Mouse (Mus musculus) heart, postnatal 0 days (tissue): Measurements from ENCODE around the gene Lca5. TPM values are rescaled to one million over a fixed set of nuclear protein-coding genes. Genes with fewer than 3 reads are reported as not detected.

Experiments
- ATAC-seq: fragments of 200-750 bp; cut with Nextera tagmentation; 2 replicates; pipeline ENCODE4 v1.8.0; 2017; ENCODE audit warnings: low read depth, moderate number of reproducible peaks, moderate library complexity; ENCODE audit not compliant: insufficient read depth
- DNase-seq: peaks from one replicate; pipeline ENCODE4 v3.0.0-alpha.2; 2016; ENCODE audit warnings: low spot score
- H3K27ac ChIP-seq: fragments of 300-500 bp; sonication (generic); 2 replicates; pipeline ENCODE4 v1.5.1; 2014; ENCODE audit warnings: low read depth, mild to moderate bottlenecking
- H3K27me3 ChIP-seq: fragments of 300-500 bp; sonication (generic); 2 replicates; pipeline ENCODE4 v1.6.1; 2014; ENCODE audit warnings: low read length, mixed read lengths; ENCODE audit not compliant: control insufficient read depth, insufficient read depth
- H3K36me3 ChIP-seq: fragments of 300-500 bp; sonication (generic); replicated peaks from 2 replicates; pipeline ENCODE4 v1.6.1; 2014; ENCODE audit warnings: low read length, mixed read lengths; ENCODE audit not compliant: control insufficient read depth, insufficient read depth
- H3K4me1 ChIP-seq: fragments of 300-500 bp; sonication (generic); 2 replicates; pipeline ENCODE4 v1.6.1; 2014; ENCODE audit warnings: antibody characterized with exemption; ENCODE audit not compliant: control insufficient read depth, insufficient read depth
- H3K4me2 ChIP-seq: fragments of 300-500 bp; sonication (generic); 2 replicates; pipeline ENCODE4 v1.6.1; 2014; ENCODE audit warnings: low read depth, mild to moderate bottlenecking, low read length, moderate library complexity
- H3K4me3 ChIP-seq: fragments of 300-500 bp; sonication (generic); 2 replicates; pipeline ENCODE4 v1.5.1; 2014; ENCODE audit warnings: low read depth, low read length
- H3K9ac ChIP-seq: fragments of 300-500 bp; sonication (generic); replicated peaks from 2 replicates; pipeline ENCODE4 v1.6.1; 2014; ENCODE audit warnings: low read depth, low read length, mixed read lengths
- H3K9me3 ChIP-seq: fragments of 300-500 bp; sonication (generic); replicated peaks from 2 replicates; pipeline ENCODE4 v1.6.1; 2016; ENCODE audit warnings: low read length; ENCODE audit not compliant: control insufficient read depth
- CTCF ChIP-seq: IDR thresholded peaks from 2 replicates; pipeline ENCODE4 v1.5.1; 2016; ENCODE audit warnings: antibody characterized with exemption, control low read depth, low read depth
- EP300 ChIP-seq: IDR thresholded peaks from 2 replicates; pipeline ENCODE4 v1.6.1; 2016; ENCODE audit warnings: antibody characterized with exemption, low read depth
- WGBS: fragments of 180-500 bp; shearing (Covaris S2); extraction: QIAGEN DNeasy Blood & Tissue Kit; methylation state at CpG from one replicate; pipeline ENCODE4 v1.1.7; 2014; 5-methylcytosine and 5-hydroxymethylcytosine counted together
- polyA plus RNA-seq: library from polyadenylated mRNA; unstranded; fragments of >200 nt; fragmentation: Nextera tagmentation; extraction: Ambion mirVana; gene quantifications from 2 replicates; pipeline ENCODE4 v1.2.1, GENCODE M21; 2015
- total RNA-seq: library from RNA; depleted of rRNA; stranded (reverse); fragments of >200 nt; gene quantifications from 2 replicates; pipeline ENCODE4 v1.2.3, GENCODE M21; 2014; ENCODE audit warnings: low replicate concordance

Gene Lca5
- total and polyA plus RNA-seq, 2 experiments from 2014 or later = 0.50 to 4.2 TPM

GRCm38 (mm10) chr9:83483419-83483818, 42.5 kb upstream of the Lca5 start:
- 96% methylated on average over 4 of the region's 4 CpGs for WGBS
- Histone ChIP-seq H3K36me3 (no peaks in the 10 kb centered on the region), H3K4me3 (no peak overlapping the region), H3K27ac (no peak overlapping the region), H3K9me3 (no peaks in the 10 kb centered on the region), H3K9ac (no peak overlapping the region), H3K4me2 (no peak overlapping the region), H3K27me3 (no peaks in the 10 kb centered on the region), H3K4me1 (no peaks in the 10 kb centered on the region)
- DNase-seq (no peak), ATAC-seq (no peak)
- TF ChIP-seq CTCF (no peak), EP300 (no peak)

GRCm38 (mm10) chr9:83482176-83482949, 41.4 kb upstream of the Lca5 start:
- Histone ChIP-seq H3K36me3 (no peaks in the 10 kb centered on the region), H3K4me1 (no peaks in the 10 kb centered on the region), H3K4me2 (no peak overlapping the region), H3K27ac (no peak overlapping the region), H3K9me3 (no peaks in the 10 kb centered on the region), H3K27me3 (no peaks in the 10 kb centered on the region), H3K9ac (no peak overlapping the region), H3K4me3 (no peak overlapping the region)
- WGBS = 82% methylated on average over 4 of the region's 4 CpGs
- ATAC-seq = no peak
- no peak for DNase-seq
- TF ChIP-seq CTCF (no peak), EP300 (no peak)

- WGBS = 51% methylated on average over 2 of the region's 2 CpGs
- no peak for DNase-seq
- no peak overlapping the region for H3K4me2 ChIP-seq
Measured at GRCm38 (mm10) chr9:83469871-83470270, 28.9 kb upstream of the Lca5 start.

GRCm38 (mm10) chr9:83447771-83448170, 6.8 kb upstream of the Lca5 start:
- H3K4me1 ChIP-seq = no peaks in the 10 kb centered on the region
- peak overlapping the region; percentile 81 for H3K27ac ChIP-seq
- TF ChIP-seq EP300 = no peak; the same call in 1 of the 2 replicates
- no peak for TF ChIP-seq CTCF
- peak overlapping the region; percentile 63 for H3K4me2 ChIP-seq
- DNase-seq (peak; percentile 87), ATAC-seq (peak; percentile 88)
- no peaks in the 10 kb centered on the region for H3K27me3 ChIP-seq
- H3K36me3 ChIP-seq = no peaks in the 10 kb centered on the region
- no peaks in the 10 kb centered on the region for H3K9me3 ChIP-seq
- H3K9ac ChIP-seq = peak overlapping the region; percentile 53
- WGBS = under 1% methylated on average over 22 of the region's 22 CpGs
- peak overlapping the region; percentile 47 for H3K4me3 ChIP-seq

More at GRCm38 (mm10) chr9:83469871-83470270, 28.9 kb upstream of the Lca5 start:
- H3K4me1 ChIP-seq = no peaks in the 10 kb centered on the region
- H3K9me3 ChIP-seq = no peaks in the 10 kb centered on the region
- H3K27ac ChIP-seq = no peak overlapping the region
- no peak overlapping the region for H3K4me3 ChIP-seq
- no peaks in the 10 kb centered on the region for H3K27me3 ChIP-seq
- H3K9ac ChIP-seq = no peak overlapping the region
- ATAC-seq = no peak
- TF ChIP-seq CTCF (no peak), EP300 (no peak)
- H3K36me3 ChIP-seq = no peaks in the 10 kb centered on the region

GRCm38 (mm10) chr9:83447176-83447575, 6.2 kb upstream of the Lca5 start:
- Histone ChIP-seq H3K27ac (peak overlapping the region; percentile 81), H3K9me3 (no peaks in the 10 kb centered on the region), H3K9ac (peak overlapping the region; percentile 53), H3K27me3 (no peaks in the 10 kb centered on the region), H3K4me3 (peak overlapping the region; percentile 47), H3K4me2 (peak overlapping the region; percentile 63), H3K36me3 (no peaks in the 10 kb centered on the region), H3K4me1 (no peaks in the 10 kb centered on the region)
- ATAC-seq (no peak), DNase-seq (no peak)
- no peak for TF ChIP-seq EP300
- TF ChIP-seq CTCF = no peak
- WGBS = 48% methylated on average over 9 of the region's 9 CpGs
